Mouse (Mus musculus) lung, embryonic 15.5 days (tissue): ENCODE measurements around the gene Tmem156. TPM values are rescaled to one million over a fixed set of nuclear protein-coding genes. Genes with fewer than 3 reads are reported as not detected.

Source experiments
- ATAC-seq: fragments of 200-750 bp; cut with Nextera tagmentation; 2 replicates; pipeline ENCODE4 v1.8.0; 2017; ENCODE audit warnings: moderate number of reproducible peaks, borderline replicate concordance; ENCODE audit not compliant: low FRiP score, low TSS enrichment; ENCODE audit errors: extremely low read depth
- H3K27ac ChIP-seq: fragments of 300-500 bp; sonication (generic); 2 replicates; pipeline ENCODE4 v1.5.1; 2015; ENCODE audit warnings: moderate library complexity, mild to moderate bottlenecking, inconsistent platforms
- H3K27me3 ChIP-seq: fragments of 300-500 bp; sonication (generic); 2 replicates; pipeline ENCODE4 v1.6.1; 2015; ENCODE audit warnings: inconsistent platforms
- H3K36me3 ChIP-seq: fragments of 300-500 bp; sonication (generic); 2 replicates; pipeline ENCODE4 v1.6.1; 2015; ENCODE audit warnings: inconsistent platforms
- H3K4me1 ChIP-seq: fragments of 300-500 bp; sonication (generic); 2 replicates; pipeline ENCODE4 v1.6.1; 2015; ENCODE audit warnings: inconsistent platforms
- H3K4me2 ChIP-seq: fragments of 300-500 bp; sonication (generic); 2 replicates; pipeline ENCODE4 v1.6.1; 2015; ENCODE audit warnings: inconsistent platforms, mild to moderate bottlenecking, moderate library complexity
- H3K4me3 ChIP-seq: fragments of 300-500 bp; sonication (generic); 2 replicates; pipeline ENCODE4 v1.5.1; 2015; ENCODE audit warnings: mild to moderate bottlenecking, inconsistent platforms
- H3K9ac ChIP-seq: fragments of 300-500 bp; sonication (generic); 2 replicates; pipeline ENCODE4 v1.6.1; 2015; ENCODE audit warnings: inconsistent platforms
- H3K9me3 ChIP-seq: fragments of 300-500 bp; sonication (generic); 2 replicates; pipeline ENCODE4 v1.6.1; 2016; ENCODE audit warnings: inconsistent platforms
- WGBS: fragments of 180-500 bp; shearing (Covaris S2); methylation state at CpG from one replicate; pipeline ENCODE4 v1.1.7; 2015; 5-methylcytosine and 5-hydroxymethylcytosine counted together
- polyA plus RNA-seq: library from polyadenylated mRNA; unstranded; fragments of >200 nt; fragmentation: Nextera tagmentation; extraction: Ambion mirVana; gene quantifications from 2 replicates; pipeline ENCODE4 v1.2.1, GENCODE M21; 2015

Gene Tmem156
- polyA plus RNA-seq, 1 experiment from 2014 or later = 0.50 TPM

GRCm38 (mm10) chr5:65019109-65019508, 72.8 kb downstream of the Tmem156 start:
- no peaks in the 10 kb centered on the region for H3K27me3 ChIP-seq
- peaks cover 48% of the 10 kb centered on the region for H3K36me3 ChIP-seq
- no peak overlapping the region for H3K4me3 ChIP-seq
- H3K4me1 ChIP-seq = no peaks in the 10 kb centered on the region
- H3K9ac ChIP-seq = no peak overlapping the region
- 66% methylated on average over 8 of the region's 8 CpGs for WGBS
- ATAC-seq = no peak
- no peaks in the 10 kb centered on the region for H3K9me3 ChIP-seq
- no peak overlapping the region; the same call in 1 of the 2 replicates for H3K27ac ChIP-seq
- no peak overlapping the region for H3K4me2 ChIP-seq

DNA sequence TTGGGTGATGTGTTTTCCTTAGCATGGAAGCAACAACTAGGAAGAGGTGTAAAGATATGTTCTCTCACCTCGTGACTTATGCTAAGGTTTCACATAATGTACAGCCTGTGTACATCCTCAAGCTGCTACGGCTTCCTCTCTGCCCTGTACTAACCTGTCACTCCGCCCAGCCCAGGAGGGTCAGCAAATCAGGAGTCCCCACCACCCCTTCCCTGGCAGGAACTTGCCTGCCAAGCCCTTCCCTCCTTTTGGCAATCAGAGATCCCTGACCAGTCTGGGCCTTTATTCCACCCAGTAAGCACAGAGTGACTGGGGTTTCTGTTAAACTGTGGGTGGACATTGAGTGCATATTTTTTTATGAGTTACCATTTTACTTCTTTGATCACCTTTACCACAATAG, 76.4 kb downstream of the Tmem156 start:
- Histone ChIP-seq H3K4me2 (no peak overlapping the region), H3K27ac (no peak overlapping the region), H3K9me3 (no peaks in the 10 kb centered on the region), H3K27me3 (no peaks in the 10 kb centered on the region), H3K36me3 (peaks cover 44% of the 10 kb centered on the region), H3K4me3 (no peak overlapping the region), H3K4me1 (no peaks in the 10 kb centered on the region), H3K9ac (no peak overlapping the region)
- ATAC-seq = no peak
- 89% methylated on average over 3 of the region's 3 CpGs for WGBS

DNA sequence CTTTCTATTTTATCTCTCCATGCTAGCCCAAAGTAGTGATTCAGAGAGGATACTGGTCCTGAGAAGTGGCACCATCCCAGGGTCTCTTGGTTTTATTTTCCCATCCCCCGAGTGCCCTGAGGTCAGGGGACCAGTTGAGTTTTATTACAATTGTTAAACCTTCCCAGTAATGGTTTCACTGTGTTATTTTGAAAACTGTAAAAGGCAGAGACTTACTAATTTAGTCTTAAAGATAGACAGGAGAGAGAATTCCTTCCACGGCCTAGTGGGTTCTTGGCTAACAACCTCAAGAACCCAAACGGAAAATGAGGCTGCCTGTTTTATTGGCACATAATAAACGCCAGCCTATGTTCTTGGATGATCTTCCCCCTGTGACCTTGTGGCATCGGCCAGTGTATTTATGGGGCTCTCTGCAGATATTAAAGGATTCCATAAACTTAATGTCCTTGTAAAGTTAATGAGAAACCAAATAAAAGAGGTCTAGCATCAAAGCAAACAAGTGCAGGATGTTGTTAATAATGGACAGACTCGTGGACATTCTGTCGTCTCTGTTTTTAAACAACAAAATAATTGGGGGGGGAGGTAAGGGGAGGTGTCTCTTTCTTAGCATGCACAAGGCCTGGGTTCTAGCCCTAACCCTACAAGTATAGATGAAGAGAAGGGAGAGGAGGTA, 79.9 kb downstream of the Tmem156 start:
- H3K4me2 ChIP-seq = no peak overlapping the region
- 70% methylated on average over 7 of the region's 7 CpGs for WGBS
- peaks cover 53% of the 10 kb centered on the region for H3K36me3 ChIP-seq
- no peak for ATAC-seq
- no peak overlapping the region for H3K9ac ChIP-seq
- no peak overlapping the region for H3K27ac ChIP-seq
- H3K27me3 ChIP-seq = no peaks in the 10 kb centered on the region
- H3K9me3 ChIP-seq = no peaks in the 10 kb centered on the region
- H3K4me1 ChIP-seq = no peaks in the 10 kb centered on the region
- H3K4me3 ChIP-seq = no peak overlapping the region

DNA sequence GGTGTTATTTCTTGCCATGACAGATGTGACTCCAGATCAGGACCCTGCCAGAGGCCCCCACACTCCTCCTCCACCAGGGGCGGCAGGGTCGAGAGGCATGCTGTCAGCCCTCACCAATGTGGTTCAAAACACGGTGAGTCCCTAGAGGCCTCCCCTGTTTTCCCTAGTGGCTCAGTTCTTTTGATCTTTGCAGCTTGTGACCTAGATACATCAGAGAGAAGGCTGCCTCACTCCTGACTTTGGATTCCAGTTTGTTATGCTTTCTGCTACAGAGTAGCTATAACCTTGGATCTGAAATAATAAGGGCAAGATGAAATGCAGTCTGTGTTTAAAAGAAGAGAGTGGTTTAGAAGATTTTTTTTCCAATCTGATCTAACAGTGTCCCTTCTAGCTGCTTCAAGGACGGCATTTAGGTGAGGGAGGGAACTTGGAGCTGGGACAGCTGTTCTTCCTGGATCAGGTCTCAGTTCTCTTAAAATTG, 85.9 kb downstream of the Tmem156 start:
- Histone ChIP-seq H3K9ac (no peak overlapping the region), H3K4me1 (no peaks in the 10 kb centered on the region), H3K27ac (no peak overlapping the region), H3K9me3 (no peaks in the 10 kb centered on the region), H3K36me3 (peaks cover 45% of the 10 kb centered on the region), H3K4me3 (no peak overlapping the region), H3K4me2 (no peak overlapping the region), H3K27me3 (no peaks in the 10 kb centered on the region)
- no peak for ATAC-seq
- 39% methylated on average over 4 of the region's 4 CpGs for WGBS

GRCm38 (mm10) chr5:65005251-65005650, 86.7 kb downstream of the Tmem156 start:
- Histone ChIP-seq H3K9ac (no peak overlapping the region), H3K4me1 (no peaks in the 10 kb centered on the region), H3K36me3 (peaks cover 37% of the 10 kb centered on the region), H3K4me2 (no peak overlapping the region), H3K27ac (no peak overlapping the region), H3K27me3 (no peaks in the 10 kb centered on the region), H3K4me3 (no peak overlapping the region), H3K9me3 (no peaks in the 10 kb centered on the region)
- no peak for ATAC-seq
- 90% methylated on average over 4 of the region's 4 CpGs for WGBS

Other genes starting within 250 kb of the Tmem156 start
- gene Tlr1, start 158.6 kb downstream of the Tmem156 start, polyA plus RNA-seq = 0.36 and 0.46 TPM in 2 replicates
- gene Tlr6, start 132.0 kb downstream of the Tmem156 start, polyA plus RNA-seq = 0.86 and 0.92 TPM in 2 replicates
- 54.2 and 55.1 TPM in 2 replicates for gene Fam114a1, start 122.1 kb downstream of the Tmem156 start, polyA plus RNA-seq
- 26.8 and 28.6 TPM in 2 replicates for gene Klhl5, start 15.4 kb upstream of the Tmem156 start, polyA plus RNA-seq
- gene Wdr19, start 107.6 kb upstream of the Tmem156 start, polyA plus RNA-seq = 9.7 and 10.5 TPM in 2 replicates
- gene Rfc1, start 243.5 kb upstream of the Tmem156 start, polyA plus RNA-seq = 80.3 and 84.4 TPM in 2 replicates